Mouse (Mus musculus) heart, adult 11 months (tissue): Measurements from ENCODE around the gene Wnt3.

Source experiments
- DNase-seq: peaks from one replicate; pipeline ENCODE4 v3.0.0; 2022

Gene Wnt3

GRCm38 (mm10) chr11:103774228-103774530 lies 229 bp downstream of the Wnt3 start:
- no peak for DNase-seq

- DNase-seq: no peak
These were observed 6.2 kb downstream of the Wnt3 start for GRCm38 (mm10) chr11:103780152-103780551.

GRCm38 (mm10) chr11:103789951-103790350 lies 16.0 kb downstream of the Wnt3 start:
- DNase-seq: no peak

- no peak for DNase-seq
These were observed 27.2 kb downstream of the Wnt3 start for GRCm38 (mm10) chr11:103801128-103801527.

- no peak for DNase-seq
These were observed 30.2 kb downstream of the Wnt3 start for GRCm38 (mm10) chr11:103804126-103804525.

- no peak for DNase-seq
These were observed 30.9 kb downstream of the Wnt3 start for GRCm38 (mm10) chr11:103804804-103805203.

- DNase-seq: no peak
These were observed 34.0 kb downstream of the Wnt3 start for GRCm38 (mm10) chr11:103807966-103808365.

GRCm38 (mm10) chr11:103808771-103809610 lies 35.0 kb downstream of the Wnt3 start:
- DNase-seq: no peak

GRCm38 (mm10) chr11:103809611-103810598 lies 36.0 kb downstream of the Wnt3 start:
- DNase-seq: no peak

GRCm38 (mm10) chr11:103810631-103811030 lies 36.7 kb downstream of the Wnt3 start:
- DNase-seq: no peak

- DNase-seq: no peak
These were observed 37.3 kb downstream of the Wnt3 start for GRCm38 (mm10) chr11:103811246-103811645.

GRCm38 (mm10) chr11:103814808-103815207 lies 40.9 kb downstream of the Wnt3 start:
- no peak for DNase-seq

- DNase-seq: no peak
These were observed 42.0 kb downstream of the Wnt3 start for GRCm38 (mm10) chr11:103815986-103816385.

GRCm38 (mm10) chr11:103816719-103817118 lies 42.8 kb downstream of the Wnt3 start:
- no peak for DNase-seq

- DNase-seq: peak; percentile 73
These were observed 53.3 kb downstream of the Wnt3 start for GRCm38 (mm10) chr11:103827201-103827600.

- DNase-seq: peak; percentile 71
These were observed 54.9 kb downstream of the Wnt3 start for GRCm38 (mm10) chr11:103828866-103829265.

- peak; percentile 33 for DNase-seq
These were observed 56.0 kb downstream of the Wnt3 start for GRCm38 (mm10) chr11:103829956-103830355.

GRCm38 (mm10) chr11:103830476-103830875 lies 56.5 kb downstream of the Wnt3 start:
- DNase-seq: peak; percentile 71

- DNase-seq: peak; percentile 74
These were observed 57.8 kb downstream of the Wnt3 start for GRCm38 (mm10) chr11:103831766-103832165.

- peak; percentile 65 for DNase-seq
These were observed 58.4 kb downstream of the Wnt3 start for GRCm38 (mm10) chr11:103832331-103832730.

- no peak for DNase-seq
These were observed 65.0 kb downstream of the Wnt3 start for GRCm38 (mm10) chr11:103838955-103839354.

GRCm38 (mm10) chr11:103840834-103841233 lies 66.9 kb downstream of the Wnt3 start:
- DNase-seq: peak; percentile 62

- DNase-seq: no peak
These were observed 74.3 kb downstream of the Wnt3 start for GRCm38 (mm10) chr11:103848287-103848686.
